Mouse (Mus musculus) liver, embryonic 16.5 days (tissue): ENCODE measurements at regions not wholly inside any gene's neighbourhood (a gene's known extent, or its start where the extent isn't known, plus 50 kb on each side); places are given as distances from the start of the nearest gene placed in this dataset.

ENCODE experiments used
- ATAC-seq: fragments of 200-750 bp; cut with Nextera tagmentation; 2 replicates; pipeline ENCODE4 v1.8.0; 2017; ENCODE audit warnings: low read depth, mild to moderate bottlenecking, moderate number of reproducible peaks, moderate library complexity
- H3K27ac ChIP-seq: fragments of 300-500 bp; sonication (generic); 2 replicates; pipeline ENCODE4 v1.5.1; 2014; ENCODE audit warnings: mild to moderate bottlenecking, low read length
- H3K27me3 ChIP-seq: fragments of 300-500 bp; sonication (generic); 2 replicates; pipeline ENCODE4 v1.6.1; 2014; ENCODE audit warnings: low read depth, low read length, mixed read lengths; ENCODE audit not compliant: control insufficient read depth, insufficient read depth
- H3K36me3 ChIP-seq: fragments of 300-500 bp; sonication (generic); 2 replicates; pipeline ENCODE4 v1.6.1; 2014; ENCODE audit warnings: mild to moderate bottlenecking; ENCODE audit not compliant: control insufficient read depth, insufficient read depth
- H3K4me1 ChIP-seq: fragments of 300-500 bp; sonication (generic); 2 replicates; pipeline ENCODE4 v1.6.1; 2014; ENCODE audit warnings: low read depth, low read length, mixed read lengths; ENCODE audit not compliant: control insufficient read depth
- H3K4me2 ChIP-seq: fragments of 300-500 bp; sonication (generic); 2 replicates; pipeline ENCODE4 v1.6.1; 2014; ENCODE audit warnings: low read depth, low read length, mixed read lengths
- H3K4me3 ChIP-seq: fragments of 300-500 bp; sonication (generic); 2 replicates; pipeline ENCODE4 v1.5.1; 2014; ENCODE audit warnings: low read depth, mild to moderate bottlenecking, low read length
- H3K9ac ChIP-seq: fragments of 300-500 bp; sonication (generic); 2 replicates; pipeline ENCODE4 v1.6.1; 2014; ENCODE audit warnings: low read depth, low read length
- H3K9me3 ChIP-seq: fragments of 300-500 bp; sonication (generic); replicated peaks from 2 replicates; pipeline ENCODE4 v1.6.1; 2016; ENCODE audit warnings: low read length; ENCODE audit not compliant: control insufficient read depth
- WGBS: fragments of 180-500 bp; shearing (Covaris S2); extraction: QIAGEN DNeasy Blood & Tissue Kit; methylation state at CpG from one replicate; pipeline ENCODE4 v1.1.7; 2014; ENCODE audit not compliant: insufficient replicate concordance; 5-methylcytosine and 5-hydroxymethylcytosine counted together

- Histone ChIP-seq H3K36me3 (no peaks in the 10 kb centered on the region), H3K9me3 (no peaks in the 10 kb centered on the region), H3K4me2 (no peak overlapping the region), H3K27ac (no peak overlapping the region), H3K4me1 (no peaks in the 10 kb centered on the region), H3K27me3 (no peaks in the 10 kb centered on the region), H3K9ac (no peak overlapping the region), H3K4me3 (no peak overlapping the region)
- WGBS = 69% methylated on average over 12 of the region's 12 CpGs
- no peak for ATAC-seq
These were observed 55.3 kb upstream of the Otos start for GRCm38 (mm10) chr1:92703903-92704302.

GRCm38 (mm10) chr1:92703270-92703669 is 54.6 kb upstream of the Otos start:
- Histone ChIP-seq H3K4me1 (no peaks in the 10 kb centered on the region), H3K27me3 (no peaks in the 10 kb centered on the region), H3K4me2 (no peak overlapping the region), H3K27ac (no peak overlapping the region), H3K36me3 (no peaks in the 10 kb centered on the region), H3K9ac (no peak overlapping the region), H3K4me3 (no peak overlapping the region), H3K9me3 (no peaks in the 10 kb centered on the region)
- 54% methylated on average over 3 of the region's 3 CpGs for WGBS
- ATAC-seq = no peak

GRCm38 (mm10) chr1:92700107-92700506 is 51.5 kb upstream of the Otos start:
- 56% methylated on average over 2 of the region's 2 CpGs for WGBS
- no peaks in the 10 kb centered on the region for H3K36me3 ChIP-seq
- H3K4me3 ChIP-seq = no peak overlapping the region
- no peak overlapping the region for H3K27ac ChIP-seq
- ATAC-seq = no peak
- no peak overlapping the region for H3K9ac ChIP-seq
- no peaks in the 10 kb centered on the region for H3K4me1 ChIP-seq
- no peaks in the 10 kb centered on the region for H3K9me3 ChIP-seq
- no peaks in the 10 kb centered on the region for H3K27me3 ChIP-seq
- no peak overlapping the region for H3K4me2 ChIP-seq

- no peak overlapping the region for H3K9ac ChIP-seq
- no peak overlapping the region for H3K4me3 ChIP-seq
- H3K27ac ChIP-seq = no peak overlapping the region
- no peak overlapping the region for H3K4me2 ChIP-seq
- 21% methylated on average over 6 of the region's 6 CpGs for WGBS
- no peaks in the 10 kb centered on the region for H3K9me3 ChIP-seq
- no peaks in the 10 kb centered on the region for H3K4me1 ChIP-seq
- H3K36me3 ChIP-seq = no peaks in the 10 kb centered on the region
- no peak for ATAC-seq
- no peaks in the 10 kb centered on the region for H3K27me3 ChIP-seq
These were observed 51.1 kb upstream of the Otos start for GRCm38 (mm10) chr1:92699697-92700096.

- H3K4me2 ChIP-seq = no peak overlapping the region
- WGBS = 9% methylated on average over 9 of the region's 9 CpGs
- H3K27ac ChIP-seq = no peak overlapping the region
- no peak overlapping the region for H3K4me3 ChIP-seq
- H3K9me3 ChIP-seq = no peaks in the 10 kb centered on the region
- no peaks in the 10 kb centered on the region for H3K36me3 ChIP-seq
- ATAC-seq = peak; percentile 56
- H3K9ac ChIP-seq = no peak overlapping the region
- H3K4me1 ChIP-seq = no peaks in the 10 kb centered on the region
- H3K27me3 ChIP-seq = no peaks in the 10 kb centered on the region
These were observed 50.4 kb upstream of the Otos start for GRCm38 (mm10) chr1:92699048-92699447.

GRCm38 (mm10) chr1:92698541-92698940 is 49.9 kb upstream of the Otos start:
- Histone ChIP-seq H3K4me3 (no peak overlapping the region), H3K9me3 (no peaks in the 10 kb centered on the region), H3K9ac (no peak overlapping the region), H3K27me3 (no peaks in the 10 kb centered on the region), H3K4me1 (no peaks in the 10 kb centered on the region), H3K36me3 (no peaks in the 10 kb centered on the region), H3K4me2 (no peak overlapping the region), H3K27ac (no peak overlapping the region)
- no peak for ATAC-seq
- 71% methylated on average over 3 of the region's 3 CpGs for WGBS
